Mouse (Mus musculus) lung, postnatal 14 days (tissue): ENCODE data around the gene Recql.
"Not testable (repeated sequence)": the region's sequence is repeated elsewhere in the genome, so short reads cannot be mapped to it uniquely, and the experiment has no call there.

Source experiments
- DNase-seq: peaks from one replicate; pipeline ENCODE4 v3.0.0; 2021

The Recql gene

DNA sequence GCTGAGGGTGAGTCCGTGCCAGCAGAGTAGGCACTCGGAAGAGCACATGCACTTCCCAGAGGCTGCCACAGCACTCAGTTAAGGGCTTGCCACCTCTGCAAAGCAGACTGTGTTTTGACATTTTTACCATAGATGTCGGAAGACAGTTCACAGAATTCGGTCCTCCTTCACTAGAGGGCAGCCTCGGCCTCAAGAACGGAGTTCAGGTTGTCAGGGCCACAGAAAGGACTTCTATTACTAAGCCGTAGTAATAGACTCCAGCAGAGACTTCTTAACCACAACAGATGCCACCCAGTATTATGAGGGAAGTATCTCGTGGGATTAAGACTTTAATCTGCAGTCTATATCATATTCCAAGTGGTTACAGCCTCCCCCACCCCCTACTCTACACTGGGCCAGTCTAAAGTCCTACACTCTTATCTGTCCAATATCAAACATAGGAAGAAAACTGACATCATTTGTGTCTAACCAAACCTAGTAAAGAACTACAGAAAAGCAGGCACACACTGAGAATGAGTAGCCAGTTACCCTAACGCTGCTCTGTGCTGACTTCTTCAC lies 23.8 kb downstream of the Recql start:
- peak; percentile 17 for DNase-seq

DNA sequence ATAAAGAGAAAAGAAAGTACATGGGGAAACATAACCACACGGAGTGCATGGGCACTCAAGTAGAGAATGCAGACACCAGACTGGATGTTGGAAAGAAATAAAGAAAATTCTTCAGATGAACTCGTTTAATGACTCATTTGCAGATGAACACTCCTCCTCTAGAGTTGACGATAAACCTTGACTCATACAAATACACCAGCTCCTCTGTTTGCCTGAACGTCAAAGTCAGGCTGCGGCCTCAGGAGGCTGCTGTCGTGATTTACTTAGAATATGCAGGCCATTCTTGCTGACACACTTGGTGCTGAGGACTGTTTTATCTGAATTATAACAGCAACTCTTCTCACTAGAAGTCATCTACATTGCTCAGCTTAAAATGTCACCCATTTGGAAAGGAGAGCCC lies 24.9 kb downstream of the Recql start:
- DNase-seq = no peak

DNA sequence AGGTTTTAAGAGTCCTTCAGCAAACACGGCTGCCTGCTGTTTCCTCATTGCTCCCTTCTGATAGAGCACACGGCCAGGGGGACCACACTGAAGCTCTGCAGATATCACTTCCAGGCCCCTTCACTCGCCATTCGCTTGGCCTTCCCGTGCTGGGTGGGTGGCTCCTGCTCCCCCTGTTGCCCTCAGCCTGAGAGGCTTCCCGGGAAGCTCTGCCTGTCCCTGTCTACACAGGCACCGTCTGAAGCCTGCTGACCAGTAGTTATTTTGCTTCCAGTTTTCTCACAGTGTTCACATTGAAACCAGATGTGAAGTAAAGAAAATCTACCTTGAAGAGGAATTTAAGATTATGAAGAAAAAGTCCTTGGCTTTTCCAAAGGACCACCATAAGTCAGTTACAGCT lies 29.8 kb downstream of the Recql start:
- DNase-seq = no peak

DNA sequence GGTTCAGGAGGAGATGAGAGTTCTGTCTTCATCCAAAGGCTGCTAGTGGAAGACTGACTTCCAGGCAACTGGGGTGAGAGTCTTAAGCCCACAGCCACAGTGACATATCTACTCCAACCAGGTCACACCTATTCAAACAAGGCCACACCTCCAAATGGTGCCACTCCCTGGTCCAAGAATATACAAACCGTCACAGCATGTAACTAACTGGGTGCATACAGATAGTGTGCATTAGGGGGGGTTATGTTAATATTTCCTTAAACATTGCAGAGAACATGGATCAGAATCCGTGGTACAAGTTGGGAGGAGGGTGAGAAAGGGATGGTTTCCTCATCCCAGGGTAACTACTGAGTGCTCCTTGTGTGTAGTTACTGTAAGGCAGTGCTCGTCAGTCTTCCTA lies 34.8 kb downstream of the Recql start:
- not testable (repeated sequence) for DNase-seq

GRCm38 (mm10) chr6:142347431-142348385 lies 39.2 kb downstream of the Recql start:
- no peak for DNase-seq

GRCm38 (mm10) chr6:142346181-142347110 lies 40.4 kb downstream of the Recql start:
- no peak for DNase-seq

- DNase-seq = peak; percentile 79
These were observed 41.3 kb downstream of the Recql start, which contains the start of gene Pyroxd1 for GRCm38 (mm10) chr6:142345440-142346038. Gene Pyroxd1, plus strand, starts transcription at chr6:142345654.

- DNase-seq = peak; percentile 57
These were observed 43.3 kb downstream of the Recql start for GRCm38 (mm10) chr6:142343561-142343960.

GRCm38 (mm10) chr6:142339576-142339975 lies 47.3 kb downstream of the Recql start:
- no peak for DNase-seq

- no peak for DNase-seq
These were observed 47.9 kb downstream of the Recql start for GRCm38 (mm10) chr6:142338961-142339360.

- no peak for DNase-seq
These were observed 57.7 kb downstream of the Recql start for GRCm38 (mm10) chr6:142329201-142329600.

DNA sequence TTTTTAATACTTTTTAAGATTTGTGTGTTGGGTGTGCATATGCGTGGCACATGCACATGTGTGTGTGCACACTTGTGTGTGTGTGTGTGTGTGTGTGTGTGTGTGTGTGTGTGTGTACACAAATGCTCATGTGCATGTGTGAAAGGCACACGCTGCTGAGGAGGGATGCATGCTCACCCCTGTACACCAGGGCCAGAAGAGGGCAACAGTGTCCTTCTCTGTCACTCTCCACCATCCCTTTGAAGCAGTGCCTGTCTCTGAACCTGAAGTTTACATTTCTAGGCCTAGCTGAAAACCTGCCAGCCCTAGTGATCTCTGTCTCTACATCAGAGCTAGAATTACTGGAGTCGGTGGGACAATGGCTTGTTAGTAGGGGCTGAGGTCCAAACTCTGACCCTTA lies 60.3 kb downstream of the Recql start:
- DNase-seq = no peak

DNA sequence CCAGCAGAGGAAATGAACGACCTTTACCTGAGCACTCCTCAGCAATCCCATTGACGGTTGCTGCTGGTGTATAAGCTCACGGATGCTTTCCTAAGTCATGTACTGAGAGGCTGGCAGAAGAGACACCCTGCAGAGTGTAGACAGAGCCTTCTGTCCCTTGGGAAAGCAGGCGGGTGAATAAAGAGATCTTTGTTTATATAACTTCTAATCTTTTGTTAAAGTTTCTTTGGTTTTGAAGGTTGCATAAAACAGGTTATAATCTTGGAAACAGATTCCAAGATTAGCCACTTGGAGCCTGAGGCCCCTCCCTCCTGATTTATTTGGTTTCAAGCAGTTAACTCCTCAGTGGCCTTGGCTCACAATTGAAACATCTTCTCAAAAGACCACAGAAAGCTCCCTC lies 64.0 kb downstream of the Recql start, which contains the start of gene Slco1a5:
TSS of gene Slco1a5 (minus strand) at position 101 of the 400 bp plus-strand sequence.
- no peak for DNase-seq

GRCm38 (mm10) chr6:142317106-142317505 lies 69.8 kb downstream of the Recql start:
- DNase-seq = no peak

- DNase-seq = no peak
These were observed 72.6 kb downstream of the Recql start for GRCm38 (mm10) chr6:142314285-142314684.

- DNase-seq = no peak
These were observed 81.8 kb downstream of the Recql start for GRCm38 (mm10) chr6:142305076-142305475.
